Mouse (Mus musculus) erythroblast, embryonic 14.5 days (primary cell): ENCODE measurements around the gene Gfi1.

Experiments
- GATA1 ChIP-seq: IDR thresholded peaks from 2 replicates; pipeline ENCODE4 v1.6.1; 2012; ENCODE audit warnings: low read length, inconsistent platforms, mixed read lengths
- TAL1 ChIP-seq: IDR thresholded peaks from 3 replicates; pipeline ENCODE4 v1.6.1; 2012; ENCODE audit warnings: low read length, inconsistent platforms, mixed read lengths

GRCm38 (mm10) chr5:107759121-107759520 lies 33.3 kb upstream of the Gfi1 start:
- peak; percentile 27; the same call in 1 of the 3 replicates for TF ChIP-seq TAL1
- no peak for TF ChIP-seq GATA1
